ENCODE assay signal across 1 mouse cellular context in genomic region chr9:35116391-35117381, GRCm38 (mm10).
TF ChIP-seq lines count a peak whose summit lies in the region.

No protein-coding gene starts in this region.

TF ChIP-seq in MEL, 35 proteins besides CTCF, POLR2A, EP300 and RAD21 (continued from another document):
- TF ChIP-seq MAZ (IDR thresholded peaks at IDR 0.05; ENCODE audit: low read depth, low read length), result peak; percentile 94
- no peak for TF ChIP-seq ZNF384 (IDR thresholded peaks at IDR 0.05; ENCODE audit: low read depth, low read length)
- TF ChIP-seq CHD1 (IDR thresholded peaks at IDR 0.05; ENCODE audit: low read depth, low read length), result no peak
- TF ChIP-seq ZC3H11A (IDR thresholded peaks at IDR 0.05; ENCODE audit: low read depth, low read length), result no peak
- TF ChIP-seq ZMIZ1 (IDR thresholded peaks at IDR 0.05; ENCODE audit: low read depth, low read length), result peak; percentile 56; the same call in 1 of the 2 replicates
- TF ChIP-seq HCFC1 (IDR thresholded peaks at IDR 0.05; ENCODE audit: low read depth, low read length), result no peak
- no peak for TF ChIP-seq ELF1 (IDR thresholded peaks at IDR 0.05; ENCODE audit: low read depth, low read length)
- peak; percentile 83 for TF ChIP-seq MXI1 (IDR thresholded peaks at IDR 0.05; ENCODE audit: low read depth, low read length)
- TF ChIP-seq SMC3 (IDR thresholded peaks at IDR 0.05; ENCODE audit: low read depth, low read length), result no peak
TF ChIP-seq in MEL: peak in this region for 9.
